Mouse (Mus musculus) left cerebral cortex, adult 6 months (tissue): Measurements from ENCODE around the gene Arrdc1. TPM values are rescaled to one million over a fixed set of nuclear protein-coding genes. Genes with fewer than 3 reads are reported as not detected.

Experiments
- long read RNA-seq, 2 experiments: library from polyadenylated mRNA; unstranded; transcript quantifications; one replicate each; pipeline ENCODE4 v2.0.0; 2019 to 2020
- polyA plus RNA-seq: library from polyadenylated mRNA; unstranded; fragments of <200 nt; fragmentation: Nextera tagmentation; gene quantifications from 2 replicates; pipeline ENCODE4 v1.2.3, GENCODE M21; 2021

Arrdc1 gene
- 5.0 and 6.5 TPM in 2 replicates for polyA plus RNA-seq
- long read RNA-seq, experiment 1, transcript Arrdc1-201 (8 exons, 1,666 nt): major isoform, 8 of 27 reads
- long read RNA-seq, experiment 1, partial matches to known transcripts: 1 of 27 reads
- long read RNA-seq, experiment 1, other reads (novel, unspliced or antisense): 18 of 27 reads
- long read RNA-seq, experiment 2, partial matches to known transcripts: 2 of 3 reads
- long read RNA-seq, experiment 2, other reads (novel, unspliced or antisense): 1 of 3 reads

DNA sequence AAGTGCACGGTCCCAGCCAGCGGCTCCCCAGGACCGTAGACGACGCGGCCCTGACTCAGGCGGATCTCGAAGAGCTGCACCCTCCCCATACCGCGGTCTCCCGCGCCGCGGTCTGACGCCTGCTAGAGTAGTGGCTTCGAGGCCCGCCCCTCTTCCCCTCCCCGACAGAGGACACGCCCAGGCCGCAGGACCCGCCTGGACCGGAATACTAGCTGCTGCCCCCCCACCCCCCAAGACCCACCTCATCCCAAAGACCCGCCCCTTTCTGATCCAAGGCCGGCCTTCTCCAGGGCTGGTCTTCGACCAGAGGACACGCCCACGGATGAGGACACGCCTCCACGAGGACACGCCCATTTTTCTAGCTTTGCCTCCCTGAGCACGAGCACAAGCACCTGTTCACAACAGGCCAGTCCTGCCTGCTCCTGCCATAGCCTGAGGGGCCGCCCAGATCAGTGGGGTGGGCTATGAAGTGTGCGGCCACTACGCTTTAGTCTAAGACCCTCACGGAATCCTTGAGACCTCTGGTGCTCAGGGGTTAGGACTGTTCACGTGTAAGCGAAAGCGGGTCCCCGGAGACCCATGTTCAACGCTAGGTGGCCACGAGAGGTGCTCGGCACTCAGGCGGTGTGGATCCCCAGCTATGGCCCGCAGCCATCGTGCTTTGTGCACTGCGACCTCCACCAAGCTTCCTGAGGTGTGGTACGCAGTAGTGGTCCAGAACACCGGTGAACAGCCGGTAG lies at the start of gene Arrdc1:
Arrdc1 (minus strand) TSS at position 196 of the 740 bp plus-strand sequence.

DNA sequence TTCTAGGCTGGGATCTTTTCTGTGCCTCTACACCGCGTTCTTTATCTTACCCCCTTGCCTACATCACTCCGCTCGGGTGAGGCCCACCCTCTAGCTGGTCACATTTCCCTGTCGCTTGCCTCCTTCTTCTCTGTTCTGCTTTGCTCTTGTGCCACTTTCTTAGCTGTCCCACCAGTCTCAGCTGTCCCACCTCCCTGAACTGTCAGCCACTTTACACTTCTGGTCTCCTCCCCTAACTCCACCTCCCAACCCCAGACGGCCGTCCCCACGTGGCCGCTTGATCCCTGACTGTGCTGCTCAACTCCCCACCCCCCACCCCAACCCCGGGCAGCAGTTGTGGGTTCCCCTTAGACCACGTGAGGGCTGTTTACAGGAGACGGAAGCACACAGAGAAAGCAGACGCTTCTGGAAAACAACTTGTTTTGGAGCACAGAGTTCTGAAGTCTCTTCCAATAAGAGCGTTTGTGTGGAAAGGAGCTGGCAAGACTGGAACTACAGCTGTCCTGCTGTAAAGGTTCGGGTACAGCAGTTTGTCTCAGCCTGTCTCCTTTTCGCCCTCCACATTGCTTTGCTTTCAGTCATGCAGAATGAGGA lies 40.7 kb upstream of the Arrdc1 start, which contains the start of gene Pnpla7:
Pnpla7 (plus strand) TSS at position 330 of the 594 bp plus-strand sequence.

DNA sequence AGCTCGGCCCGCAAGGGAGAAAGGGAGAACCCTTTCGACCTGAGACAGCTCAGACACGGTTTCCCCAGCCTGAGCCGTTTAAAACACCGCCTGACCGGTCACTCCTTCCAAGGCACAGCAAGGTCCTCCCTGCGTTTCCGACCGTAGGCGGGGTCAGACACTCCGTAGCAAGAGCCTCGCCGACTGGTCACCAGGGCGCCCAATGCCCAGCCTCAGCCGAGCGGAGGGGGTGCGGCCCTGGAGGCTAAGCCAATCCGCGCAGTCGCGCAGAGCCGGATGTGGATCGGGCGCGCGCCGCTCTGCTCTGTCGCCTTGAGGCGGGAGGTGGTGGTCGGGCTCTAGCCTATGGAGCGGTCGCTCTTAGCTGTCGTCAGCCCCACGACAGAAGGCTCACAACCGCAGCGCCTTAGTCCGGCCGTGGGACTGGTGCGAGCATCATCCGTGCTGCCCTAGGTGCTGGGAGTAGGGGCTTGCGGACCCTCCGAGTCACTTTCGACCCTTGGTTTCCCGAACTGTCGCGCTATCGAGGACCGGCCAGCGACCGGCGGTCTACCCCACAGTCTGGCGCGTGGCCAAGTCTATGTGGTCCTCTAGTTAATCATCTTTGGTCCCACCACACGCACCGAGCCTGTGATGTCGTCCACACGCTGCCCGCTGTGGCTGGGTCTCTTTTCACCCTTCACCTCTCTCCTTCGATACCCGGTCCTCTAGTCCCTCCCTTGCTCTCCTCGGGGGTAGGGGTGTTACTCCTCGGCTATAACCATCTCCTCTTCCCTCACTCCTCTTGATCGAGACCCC lies 40.1 kb upstream of the Arrdc1 start, which contains the start of gene Mrpl41:
Mrpl41 (minus strand) TSS at position 193 of the 798 bp plus-strand sequence.

DNA sequence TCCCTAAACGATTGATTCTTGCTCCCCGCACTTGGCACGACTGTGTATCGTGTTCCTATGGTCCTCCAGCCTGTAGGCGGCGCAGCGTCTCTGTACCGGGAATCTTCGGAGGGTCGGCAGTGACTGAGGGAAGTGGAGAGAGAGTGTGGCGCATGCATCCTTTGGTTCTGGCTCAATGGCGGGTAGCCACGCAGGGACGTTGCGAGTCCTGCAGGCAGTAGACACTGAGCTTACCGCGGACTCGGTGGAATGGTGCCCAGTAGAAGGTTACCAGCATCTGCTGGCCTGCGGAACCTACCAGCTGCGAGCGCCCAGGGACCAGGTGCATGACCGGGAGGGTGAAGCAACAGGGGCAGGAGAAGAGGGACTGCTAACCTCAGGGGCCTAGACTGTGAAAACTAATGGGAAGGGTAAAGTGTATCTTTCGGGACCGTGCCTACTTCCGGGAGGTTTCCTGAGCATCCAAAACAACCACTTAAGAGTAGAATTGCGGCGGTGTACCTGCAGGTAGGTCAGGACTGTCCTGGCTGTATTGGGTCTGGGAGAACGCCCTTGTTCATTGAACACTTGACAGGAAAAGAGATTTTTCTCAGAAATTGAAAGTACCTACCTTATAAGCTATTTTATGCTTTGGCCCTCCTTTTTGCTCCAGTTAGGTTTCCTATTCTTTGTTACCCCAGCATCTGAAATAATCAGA lies 27.4 kb upstream of the Arrdc1 start, which contains the start of gene Dph7:
Dph7 (plus strand) TSS at position 97 of the 697 bp plus-strand sequence.

DNA sequence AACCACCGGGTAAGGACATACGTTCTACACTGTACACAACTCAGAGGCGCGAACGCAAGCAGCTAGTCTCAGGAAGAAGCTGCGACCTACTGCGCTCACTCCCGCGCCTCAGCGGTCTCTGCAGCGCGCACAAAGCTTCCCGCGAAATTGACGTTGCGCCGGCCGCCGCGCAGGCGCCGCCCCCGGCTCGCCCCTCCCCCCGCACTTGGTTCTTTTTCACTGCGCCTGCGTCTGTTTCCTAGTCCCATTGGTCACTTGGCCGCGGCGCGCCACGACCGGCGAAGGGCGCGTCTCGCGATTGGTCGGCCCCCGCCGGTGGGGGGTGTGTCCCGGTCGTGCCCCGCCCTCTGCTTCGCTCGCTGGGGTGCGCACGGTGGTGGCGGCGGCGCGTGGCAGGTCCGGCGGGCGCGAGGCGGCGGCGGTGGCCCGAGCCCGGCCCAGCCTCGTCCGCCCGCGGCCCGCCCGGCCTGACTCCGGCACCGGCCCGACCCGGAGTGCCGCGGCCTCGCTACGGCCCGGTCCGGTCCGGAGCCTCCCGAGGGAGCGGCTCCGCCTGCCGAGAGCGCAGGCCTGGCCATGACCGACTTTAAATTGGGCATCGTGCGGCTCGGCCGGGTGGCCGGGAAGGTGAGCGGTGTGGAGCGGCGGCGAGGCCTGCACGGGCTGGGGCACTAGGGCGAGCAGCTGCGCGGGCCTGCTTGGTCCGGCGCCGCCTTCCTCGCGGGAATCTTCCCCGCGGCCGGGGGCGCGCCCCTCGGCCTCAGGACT lies 14.6 kb upstream of the Arrdc1 start, which contains the start of gene Zmynd19:
Zmynd19 (plus strand) TSS at position 372 of the 768 bp plus-strand sequence.

DNA sequence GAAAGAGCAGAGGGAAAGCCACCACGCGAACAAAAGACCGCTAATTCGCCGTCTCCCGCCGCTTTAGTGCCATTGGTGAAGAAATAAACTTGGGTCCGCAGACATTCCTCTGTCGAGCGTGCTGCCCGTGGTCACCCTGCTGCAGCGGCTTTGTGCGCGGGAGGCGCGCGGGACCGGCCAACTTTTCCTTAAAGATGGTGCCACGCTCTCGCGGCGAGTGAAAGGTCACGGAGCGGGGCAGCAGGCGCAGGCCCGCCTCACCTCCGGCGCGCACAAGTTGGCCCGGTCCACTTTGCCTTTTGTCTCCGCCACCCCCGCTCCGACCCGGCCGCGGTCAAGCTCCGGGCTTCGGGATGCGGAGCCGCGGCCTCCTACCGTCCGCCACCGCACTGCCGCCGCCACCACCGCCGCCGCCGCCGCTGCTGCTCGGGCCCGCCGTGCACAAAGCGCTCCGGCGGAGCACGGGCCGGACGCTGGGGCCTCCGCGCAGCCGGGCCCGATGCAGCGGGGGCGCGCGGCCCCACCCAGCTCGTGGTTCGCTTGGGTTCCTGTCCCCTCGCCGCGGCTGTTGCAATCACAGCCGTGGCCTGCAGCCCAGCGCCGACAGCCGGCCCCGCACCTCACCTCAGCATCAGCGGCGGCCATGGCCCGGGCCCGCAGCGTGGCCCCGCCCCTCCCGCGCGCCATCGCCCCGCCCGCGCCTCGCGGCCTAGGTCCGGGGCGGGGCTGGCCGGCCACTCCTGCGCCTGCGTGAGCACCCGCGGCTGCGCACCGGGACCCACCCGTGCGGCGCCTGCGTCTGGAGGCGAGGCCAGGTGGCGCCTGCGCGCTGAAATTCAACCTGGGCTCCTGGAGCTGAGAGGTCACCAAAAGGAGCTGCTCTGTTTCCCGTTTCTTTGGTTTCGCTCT lies 15.9 kb downstream of the Arrdc1 start, which contains the start of gene Ehmt1:
Ehmt1 (minus strand) TSS at position 685 of the 909 bp plus-strand sequence.

Other genes with a start within 250 kb of the Arrdc1 start
- 6.3 and 8.8 TPM in 2 replicates for gene Cacna1b, start 172.1 kb downstream of the Arrdc1 start, polyA plus RNA-seq
- 18.4 and 21.9 TPM in 2 replicates for gene Ehmt1, start 15.6 kb downstream of the Arrdc1 start, polyA plus RNA-seq
- 2.2 and 21.5 TPM in 2 replicates for gene Zmynd19, start 14.5 kb upstream of the Arrdc1 start, polyA plus RNA-seq
- 28.4 and 37.8 TPM in 2 replicates for gene Dph7, start 27.1 kb upstream of the Arrdc1 start, polyA plus RNA-seq
- gene Mrpl41, start 39.8 kb upstream of the Arrdc1 start, polyA plus RNA-seq: 193 and 199 TPM in 2 replicates
- gene Pnpla7, start 40.8 kb upstream of the Arrdc1 start, polyA plus RNA-seq: 6.0 and 8.4 TPM in 2 replicates
- gene Nsmf, start 119.1 kb upstream of the Arrdc1 start, polyA plus RNA-seq: 342 and 371 TPM in 2 replicates
- not detected in 2 replicates for gene Entpd8, start 145.1 kb upstream of the Arrdc1 start, polyA plus RNA-seq
- gene Noxa1, start 159.9 kb upstream of the Arrdc1 start, polyA plus RNA-seq: not detected in 2 replicates
- 1.1 and 20.3 TPM in 2 replicates for gene Nrarp, start 245.5 kb upstream of the Arrdc1 start, polyA plus RNA-seq